Mouse (Mus musculus): ENCODE results near the gene Hoxd1.

DNA sequence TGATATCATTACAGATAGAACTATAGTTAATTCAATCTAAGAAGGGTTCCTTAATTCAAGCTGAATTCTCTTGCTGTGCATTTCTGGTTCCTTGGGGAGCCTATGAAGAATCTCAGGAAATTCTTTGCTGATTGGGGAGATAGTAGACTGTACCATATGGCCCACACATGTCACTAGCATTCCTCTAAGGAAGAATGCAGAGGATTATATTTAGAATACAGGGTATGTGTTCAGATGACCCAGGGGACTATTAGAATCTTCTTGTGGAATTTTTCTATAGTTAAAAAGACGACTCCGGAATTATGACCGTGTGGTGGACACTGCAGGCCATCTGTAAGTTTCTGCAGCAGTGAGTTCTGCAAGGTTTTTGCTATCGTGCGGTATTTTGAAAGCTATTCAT, 18.6 kb downstream of the Hoxd1 start:
- TF ChIP-seq POLR2A (IDR thresholded peaks at IDR 0.05; ENCODE audit: insufficient read depth, low read depth, low read length) (no peak), CTCF (IDR thresholded peaks at IDR 0.05) (no peak), EP300 (IDR thresholded peaks at IDR 0.05; ENCODE audit: insufficient read depth, low read depth, low read length) (no peak)
